Mouse (Mus musculus) adrenal gland (tissue): ENCODE data around the gene Abcc3.
"Not testable (repeated sequence)": the region's sequence is repeated elsewhere in the genome, so short reads cannot be mapped to it uniquely, and the experiment has no call there.

Experiments used
- intact Hi-C: fragments of 180-260 bp; cut with DNase I; formaldehyde crosslinking; loops from one replicate; pipeline ENCODE4 v1.15.1; 2025

Gene Abcc3

GRCm38 (mm10) chr11:94404178-94404577 is 11.4 kb upstream of the Abcc3 start:
- intact Hi-C loops: loop anchor here (2.0 to 10.0 kb wide), 2 partner anchors 63 to 279 kb away; no protein-coding TSS in a partner anchor

- intact Hi-C loops: loop anchor here (2.0 to 10.0 kb wide), 2 partner anchors 63 to 279 kb away; no protein-coding TSS in a partner anchor
These were observed 11.0 kb upstream of the Abcc3 start for GRCm38 (mm10) chr11:94403757-94404156.

- intact Hi-C loops: loop anchor here (10.0 kb wide), 1 partner anchor 278 kb away; no protein-coding TSS in a partner anchor
These were observed 9.9 kb upstream of the Abcc3 start for GRCm38 (mm10) chr11:94402731-94403130.

- intact Hi-C loops: loop anchor here (10.0 kb wide), 1 partner anchor 277 kb away; no protein-coding TSS in a partner anchor
These were observed 9.2 kb upstream of the Abcc3 start for GRCm38 (mm10) chr11:94402029-94402428.

GRCm38 (mm10) chr11:94400996-94401395 is 8.2 kb upstream of the Abcc3 start:
- intact Hi-C loops: loop anchor here (10.0 kb wide), 1 partner anchor 276 kb away; no protein-coding TSS in a partner anchor

GRCm38 (mm10) chr11:94394107-94394506 is 1.3 kb upstream of the Abcc3 start:
- intact Hi-C loops: no loop called here

- intact Hi-C loops: not testable (repeated sequence)
These were observed 693 bp upstream of the Abcc3 start for GRCm38 (mm10) chr11:94393490-94393889.

- intact Hi-C loops: no loop called here
These were observed 1.1 kb downstream of the Abcc3 start for GRCm38 (mm10) chr11:94391661-94392060.

- intact Hi-C loops: no loop called here
These were observed 2.0 kb downstream of the Abcc3 start for GRCm38 (mm10) chr11:94390825-94391224.

GRCm38 (mm10) chr11:94389724-94390396 is 2.9 kb downstream of the Abcc3 start:
- intact Hi-C loops: no loop called here

GRCm38 (mm10) chr11:94389021-94389420 is 3.8 kb downstream of the Abcc3 start:
- intact Hi-C loops: no loop called here

- intact Hi-C loops: no loop called here
These were observed 5.0 kb downstream of the Abcc3 start for GRCm38 (mm10) chr11:94387756-94388155.

- intact Hi-C loops: no loop called here
These were observed 6.6 kb downstream of the Abcc3 start for GRCm38 (mm10) chr11:94385977-94386771.

- intact Hi-C loops: no loop called here
These were observed 13.1 kb downstream of the Abcc3 start for GRCm38 (mm10) chr11:94379736-94380135.

- intact Hi-C loops: no loop called here
These were observed 13.7 kb downstream of the Abcc3 start for GRCm38 (mm10) chr11:94379061-94379460.

GRCm38 (mm10) chr11:94374276-94374948 is 18.4 kb downstream of the Abcc3 start:
- intact Hi-C loops: no loop called here

- intact Hi-C loops: no loop called here
These were observed 22.0 kb downstream of the Abcc3 start for GRCm38 (mm10) chr11:94370809-94371208.

- intact Hi-C loops: no loop called here
These were observed 22.8 kb downstream of the Abcc3 start for GRCm38 (mm10) chr11:94369981-94370380.

GRCm38 (mm10) chr11:94365340-94365739 is 27.5 kb downstream of the Abcc3 start:
- intact Hi-C loops: no loop called here

- intact Hi-C loops: no loop called here
These were observed 29.1 kb downstream of the Abcc3 start for GRCm38 (mm10) chr11:94363690-94364089.

GRCm38 (mm10) chr11:94362101-94362500 is 30.7 kb downstream of the Abcc3 start:
- intact Hi-C loops: no loop called here
